Mouse (Mus musculus) right cerebral cortex, adult 2 months (tissue): ENCODE data around the gene Dctn3.
"Not testable (repeated sequence)": the region's sequence is repeated elsewhere in the genome, so short reads cannot be mapped to it uniquely, and the experiment has no call there.

Experiments used
- DNase-seq, 2 experiments: peaks; one replicate each; pipeline ENCODE4 v3.0.0; 2021 to 2022; ENCODE audit warnings: low spot score in 2 of 2

Gene Dctn3

GRCm38 (mm10) chr4:41698421-41699016 lies 24.5 kb downstream of the Dctn3 start:
- DNase-seq = not testable (repeated sequence)

- peak; percentile 88 to 91 for DNase-seq
Measured at GRCm38 (mm10) chr4:41696930-41697841, 25.8 kb downstream of the Dctn3 start, which contains the start of gene Cntfr. TSS of gene Cntfr (minus strand) at chr4:41697089.

- not testable (repeated sequence) for DNase-seq
Measured at GRCm38 (mm10) chr4:41696452-41696851, 26.5 kb downstream of the Dctn3 start.

DNA sequence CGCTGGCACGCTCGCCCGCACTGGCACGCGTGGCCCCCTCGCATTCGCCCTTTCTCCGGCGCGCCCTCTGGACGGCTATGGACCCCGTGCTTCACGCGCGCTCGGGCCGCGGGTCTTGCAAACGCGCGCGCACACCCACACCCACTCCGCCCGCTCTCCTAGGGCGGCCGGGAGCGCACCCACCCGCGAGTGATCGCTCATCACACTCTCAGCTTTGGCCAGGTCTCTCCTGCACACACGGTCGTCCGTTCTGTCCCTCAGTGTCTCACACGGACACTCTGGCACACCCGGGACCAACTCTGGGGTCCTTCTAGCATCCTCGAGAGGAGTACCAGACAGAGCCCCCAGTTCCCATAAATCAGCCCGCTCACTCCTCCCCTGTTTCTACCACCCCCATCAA lies 27.2 kb downstream of the Dctn3 start:
- DNase-seq = not testable (repeated sequence)

DNA sequence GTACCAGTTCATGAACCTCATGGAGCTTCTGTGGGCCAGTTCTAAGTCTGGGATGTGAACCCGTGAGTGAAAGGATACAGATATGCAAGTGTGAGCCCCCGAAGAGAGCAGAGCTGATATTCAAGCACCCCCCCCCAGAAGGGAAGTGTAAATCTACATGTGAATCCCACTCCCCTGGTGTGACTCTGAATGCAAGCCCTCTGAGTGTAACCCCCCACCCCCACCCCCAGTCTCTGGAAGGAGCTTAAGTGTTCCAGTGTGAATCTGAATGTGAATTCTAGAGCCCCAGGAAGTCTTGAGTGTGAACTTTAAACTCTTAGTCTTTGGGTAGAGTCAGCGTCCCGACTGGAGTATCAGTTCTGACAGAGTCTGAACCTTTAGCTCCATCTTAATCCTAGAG lies 29.5 kb downstream of the Dctn3 start:
- not testable (repeated sequence) for DNase-seq

DNA sequence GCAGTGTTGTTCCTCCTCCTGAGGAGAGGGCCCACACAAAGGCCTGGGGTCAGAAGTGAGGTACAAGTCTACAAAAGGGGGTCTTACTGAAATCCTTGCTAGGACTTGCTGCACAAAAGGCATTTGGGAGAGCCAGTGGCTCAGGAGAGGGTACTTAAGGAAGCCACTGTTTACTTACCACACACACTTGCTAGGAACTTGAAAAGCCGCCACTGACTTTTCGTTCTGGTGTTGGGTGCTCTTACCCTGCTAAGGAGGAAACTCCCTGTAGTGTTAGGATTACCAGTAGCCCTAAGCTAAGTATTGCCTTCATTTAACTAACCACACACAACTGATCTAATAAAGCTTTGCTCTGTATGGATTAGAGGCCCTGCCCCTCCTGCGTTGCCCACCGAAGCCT lies 33.0 kb downstream of the Dctn3 start:
- not testable (repeated sequence) for DNase-seq

DNA sequence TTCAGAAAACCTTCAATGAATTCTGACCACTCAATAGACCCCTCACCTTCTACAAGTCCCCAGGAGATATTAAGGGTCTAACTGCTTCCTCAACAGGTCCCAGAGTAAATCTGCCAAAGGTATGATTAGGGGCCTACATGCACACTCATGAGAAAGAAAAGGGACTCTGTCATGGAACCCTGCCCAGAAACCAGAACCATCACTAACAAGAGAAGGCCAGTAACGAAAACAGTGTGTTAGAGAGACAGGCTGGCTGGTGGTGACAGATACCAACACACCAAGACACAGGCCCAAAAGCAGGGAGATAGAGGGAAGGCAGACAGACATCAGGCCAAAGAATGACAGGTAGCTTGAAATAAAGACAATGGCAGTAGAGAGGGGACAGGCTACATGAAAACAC lies 34.4 kb downstream of the Dctn3 start:
- DNase-seq = not testable (repeated sequence)

DNA sequence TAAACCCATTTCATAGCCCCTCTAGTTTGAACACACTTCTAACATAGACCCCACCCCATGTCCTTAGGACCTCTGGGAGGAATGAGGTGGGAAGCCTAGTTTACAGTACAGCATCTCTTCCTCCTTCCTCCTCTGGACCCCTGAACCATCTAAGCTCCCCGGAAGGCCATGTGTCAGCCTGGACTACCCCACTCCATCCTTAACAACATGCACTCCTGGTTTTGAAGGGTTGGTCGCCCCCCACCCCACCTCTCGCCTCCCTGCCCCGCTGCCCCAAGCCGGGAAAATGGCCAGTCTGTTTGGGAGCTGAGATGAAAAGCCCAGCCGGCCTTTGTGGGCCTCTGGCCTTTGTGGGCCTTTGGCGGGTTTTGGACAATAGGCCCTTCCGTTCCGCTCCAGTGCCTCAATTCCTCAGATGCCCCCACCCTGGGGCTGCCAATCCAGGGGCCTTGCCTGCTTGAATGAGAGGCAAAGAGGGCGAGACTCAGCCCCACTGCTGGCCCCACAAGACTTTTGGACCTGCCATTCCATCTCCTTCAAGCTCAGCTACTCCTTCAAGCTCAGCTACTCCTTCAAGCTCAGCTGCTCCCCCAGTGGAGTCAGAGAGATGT lies 37.0 kb downstream of the Dctn3 start:
- peak in 1 of 2 experiments; percentile 25 for DNase-seq

- peak in 1 of 2 experiments; percentile 21 for DNase-seq
Measured at GRCm38 (mm10) chr4:41684931-41685453, 38.0 kb downstream of the Dctn3 start.

DNA sequence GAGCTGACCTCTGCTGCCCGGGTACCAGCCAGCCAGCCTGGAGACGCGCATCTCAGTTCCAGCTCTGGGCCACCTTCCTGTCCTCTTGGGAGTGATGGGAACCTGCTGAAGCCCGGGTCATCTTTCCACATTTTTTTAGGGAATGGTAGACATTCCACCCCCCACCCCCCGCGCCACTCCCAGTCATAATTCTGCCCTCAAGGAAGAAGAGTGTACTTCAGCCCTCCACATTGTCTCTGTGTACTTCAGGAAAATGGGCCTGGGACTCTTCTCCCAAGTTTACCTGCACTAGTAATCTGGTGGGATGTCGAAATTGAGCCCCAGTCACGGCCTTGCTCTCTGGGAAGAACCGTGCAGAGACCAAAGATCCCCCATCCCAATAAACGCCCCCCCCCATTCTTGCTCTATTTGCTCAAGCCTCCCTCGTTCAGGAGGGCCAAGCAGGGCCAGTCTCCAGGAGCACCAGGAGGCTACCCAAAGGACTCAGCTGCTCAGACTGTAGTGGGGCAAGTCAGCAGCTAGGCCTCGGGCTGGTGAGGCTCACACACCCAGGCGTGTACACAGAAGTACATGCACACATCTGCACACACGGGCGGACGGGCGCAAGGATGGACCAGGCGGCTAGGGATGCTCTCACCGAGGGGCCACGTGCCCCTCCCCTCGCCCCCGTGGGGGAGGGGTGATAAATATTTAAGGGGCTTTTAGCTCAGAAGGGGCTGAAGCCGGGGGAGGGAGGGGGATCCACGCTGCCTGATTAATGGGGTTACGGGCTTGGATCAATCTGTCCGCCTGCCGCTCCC lies 38.6 kb downstream of the Dctn3 start:
- peak in 1 of 2 experiments; percentile 17 for DNase-seq

- not testable (repeated sequence) for DNase-seq
Measured at GRCm38 (mm10) chr4:41683303-41683702, 39.7 kb downstream of the Dctn3 start.

DNA sequence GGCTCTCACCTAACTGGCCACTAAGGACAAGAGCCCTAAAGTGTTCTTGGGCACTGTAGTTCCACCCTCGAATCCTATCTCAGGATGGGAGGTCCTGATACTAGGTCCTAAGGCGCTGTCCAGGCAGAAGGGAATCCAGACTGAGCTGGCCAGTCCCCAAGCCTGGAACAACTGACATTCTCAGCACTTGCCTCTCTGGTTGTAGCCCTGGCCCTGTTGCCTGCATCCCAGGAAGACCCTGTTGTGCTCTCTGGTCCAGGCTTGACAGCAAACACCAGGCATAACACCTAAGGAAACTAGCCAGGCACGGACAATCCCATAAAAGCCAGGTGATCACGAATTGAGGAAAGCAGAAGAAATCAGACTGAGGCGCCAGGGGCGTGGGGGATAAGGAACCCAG lies 40.2 kb downstream of the Dctn3 start:
- no peak for DNase-seq

- DNase-seq = peak in 1 of 2 experiments; percentile 15
Measured at GRCm38 (mm10) chr4:41681947-41682346, 41.0 kb downstream of the Dctn3 start.

GRCm38 (mm10) chr4:41681176-41681575 lies 41.8 kb downstream of the Dctn3 start:
- DNase-seq = peak; percentile 39 to 41

DNA sequence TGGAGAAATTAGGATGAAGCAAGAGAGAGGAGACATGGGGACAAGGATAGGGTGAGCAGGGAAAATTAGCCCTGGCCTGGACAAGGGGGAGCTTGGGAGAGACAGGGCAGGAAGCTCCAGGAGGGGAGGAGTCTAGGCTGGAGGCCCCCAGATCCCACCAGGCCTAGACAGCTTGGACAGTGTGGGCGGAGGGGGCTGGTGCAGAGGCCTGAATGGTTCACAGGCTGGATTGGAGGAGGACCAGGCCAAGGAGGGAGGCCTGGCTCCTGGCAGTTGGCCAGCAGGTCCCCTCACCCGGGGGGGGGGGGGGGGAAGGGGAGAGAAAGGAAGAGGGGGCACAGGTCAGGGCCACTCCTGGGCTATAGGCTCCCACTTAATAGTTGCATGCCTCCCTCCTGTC lies 43.7 kb downstream of the Dctn3 start:
- no peak for DNase-seq

DNA sequence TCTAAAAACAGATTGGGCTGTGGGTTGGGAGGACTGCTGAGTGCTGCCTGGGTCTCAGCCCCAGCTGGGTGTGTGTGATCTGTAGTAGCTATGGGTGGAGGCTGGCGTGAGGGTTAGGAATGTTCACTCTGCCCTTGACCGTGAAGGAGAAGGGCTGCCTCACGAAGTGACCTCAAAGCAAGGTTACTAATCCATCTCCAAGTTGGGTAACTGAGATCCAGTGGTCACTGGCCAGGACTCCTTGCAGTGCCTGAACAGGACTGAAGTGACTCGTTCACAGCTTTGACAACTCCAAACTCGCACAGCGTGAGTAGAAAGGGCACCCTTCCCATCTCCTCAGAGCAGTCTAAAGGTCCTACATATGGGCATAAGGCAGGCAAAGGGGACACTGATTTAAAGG lies 44.1 kb downstream of the Dctn3 start:
- no peak for DNase-seq

- no peak for DNase-seq
Measured at GRCm38 (mm10) chr4:41677006-41677629, 45.9 kb downstream of the Dctn3 start.

DNA sequence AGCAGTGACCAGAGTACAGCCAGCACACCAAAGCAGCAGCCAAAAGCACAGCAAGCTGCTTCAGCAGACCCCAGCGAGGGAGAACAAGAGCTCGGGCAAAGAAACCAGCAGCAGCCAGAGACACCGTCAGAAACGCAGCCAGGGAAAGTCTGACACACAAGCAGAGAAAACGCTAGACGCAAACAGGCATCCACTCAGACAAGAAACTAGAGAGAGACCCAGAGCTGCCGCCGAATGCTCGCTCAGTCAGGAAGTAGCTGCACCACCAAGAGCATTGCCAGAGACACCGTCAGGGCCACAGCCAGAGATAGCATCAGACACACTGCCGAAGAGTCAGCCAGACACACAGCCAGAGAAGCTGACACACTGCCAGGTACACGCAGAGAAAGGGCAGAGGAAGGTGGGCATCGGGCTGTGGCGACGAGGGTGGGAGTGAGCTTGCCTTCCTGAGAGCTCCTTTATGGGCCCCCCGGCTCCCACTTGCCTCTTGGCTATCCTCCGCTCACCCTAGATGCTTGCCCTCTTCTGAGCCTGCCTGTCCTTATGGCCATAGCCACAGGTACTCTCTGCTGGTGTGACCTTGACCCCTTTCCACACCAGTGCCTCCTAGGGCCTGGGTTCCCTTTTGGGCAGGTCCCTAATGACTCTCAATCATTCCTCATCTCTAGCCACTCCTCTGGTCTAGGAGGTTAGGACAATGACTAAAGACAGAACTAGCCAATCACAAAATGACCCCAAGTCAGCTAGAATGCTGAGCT lies 46.5 kb downstream of the Dctn3 start:
- DNase-seq = no peak

DNA sequence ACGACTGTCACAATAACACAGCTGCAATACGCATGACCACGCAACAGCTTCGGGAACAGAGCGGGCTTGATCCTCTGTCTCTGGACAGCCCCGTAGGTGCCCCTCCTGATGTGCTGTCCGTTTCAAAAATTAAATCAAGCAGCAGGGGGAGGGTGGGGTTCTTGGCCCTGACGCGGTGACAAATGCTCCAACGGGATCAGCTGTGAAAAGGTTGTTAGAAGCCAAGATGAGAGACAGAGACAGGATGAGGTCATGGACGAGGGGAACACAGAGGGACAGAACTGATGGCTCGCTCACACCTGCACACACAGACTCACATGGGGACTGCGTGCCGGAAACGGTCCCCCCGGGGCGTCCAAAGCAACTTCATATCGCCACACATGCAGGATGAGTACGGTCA lies 49.8 kb downstream of the Dctn3 start:
- DNase-seq = no peak

GRCm38 (mm10) chr4:41672522-41672963 lies 50.4 kb downstream of the Dctn3 start:
- DNase-seq = no peak
